Mouse (Mus musculus): ENCODE measurements around the gene AW209491.

The AW209491 gene
- long read RNA-seq, experiment 1, transcript AW209491-201 (2 exons, 2,914 nt) = major isoform, 26 of 31 reads
- long read RNA-seq, experiment 1, partial matches to known transcripts = 0 of 31 reads
- long read RNA-seq, experiment 1, other reads (novel, unspliced or antisense) = 3 of 31 reads
- long read RNA-seq, experiment 2, transcript AW209491-201 (2 exons, 2,914 nt) = major isoform, 23 of 37 reads
- long read RNA-seq, experiment 2, transcript AW209491-202 (2 exons, 2,035 nt) = minor isoform, 10 of 37 reads
- long read RNA-seq, experiment 2, partial matches to known transcripts = 3 of 37 reads
- long read RNA-seq, experiment 2, other reads (novel, unspliced or antisense) = 1 of 37 reads

- intact Hi-C loops (cut with DNase I) = loop anchor here (10.0 kb wide), 1 partner anchor 675 kb away; the partner anchor contains the start of gene B3galnt2
These were observed at the start of gene AW209491 for GRCm38 (mm10) chr13:14629726-14630641. Gene AW209491 (plus strand): TSS chr13:14630154.

GRCm38 (mm10) chr13:14580392-14580791, 49.6 kb upstream of the AW209491 start:
- intact Hi-C loops (cut with DNase I) = no loop called here

GRCm38 (mm10) chr13:14602744-14603143, 27.2 kb upstream of the AW209491 start:
- intact Hi-C loops (cut with DNase I) = loop anchor here (10.0 kb wide), 1 partner anchor 708 kb away; no protein-coding TSS in a partner anchor

- intact Hi-C loops (cut with DNase I) = loop anchor here (10.0 kb wide), 1 partner anchor 713 kb away; no protein-coding TSS in a partner anchor
These were observed 22.3 kb upstream of the AW209491 start for GRCm38 (mm10) chr13:14607616-14608015.

- intact Hi-C loops (cut with DNase I) = no loop called here
These were observed 17.5 kb upstream of the AW209491 start for GRCm38 (mm10) chr13:14612463-14612862.

GRCm38 (mm10) chr13:14612926-14613529, 16.9 kb upstream of the AW209491 start, which contains the start of the genes Mrpl32 and Psma2:
Gene Mrpl32 (minus strand): TSS chr13:14613165.
Gene Psma2 (plus strand): TSS chr13:14613240.
- intact Hi-C loops (cut with DNase I) = no loop called here

- intact Hi-C loops (cut with DNase I) = no loop called here
These were observed 16.4 kb upstream of the AW209491 start for GRCm38 (mm10) chr13:14613553-14613952.

GRCm38 (mm10) chr13:14618724-14619123, 11.2 kb upstream of the AW209491 start:
- intact Hi-C loops (cut with DNase I) = no loop called here

GRCm38 (mm10) chr13:14639998-14640397, 10.0 kb downstream of the AW209491 start:
- intact Hi-C loops (cut with DNase I) = loop anchor here (10.0 kb wide), 1 partner anchor 685 kb away; the partner anchor contains the start of gene B3galnt2

- intact Hi-C loops (cut with DNase I) = loop anchor here (5.0 kb wide), 1 partner anchor 1108 kb away; no protein-coding TSS in a partner anchor
These were observed 19.3 kb downstream of the AW209491 start for GRCm38 (mm10) chr13:14649301-14649700.

GRCm38 (mm10) chr13:14667107-14667506, 37.2 kb downstream of the AW209491 start:
- intact Hi-C loops (cut with DNase I) = no loop called here

GRCm38 (mm10) chr13:14670342-14670741, 40.4 kb downstream of the AW209491 start:
- intact Hi-C loops (cut with DNase I) = no loop called here
